Mouse (Mus musculus): ENCODE data around the gene Mindy4.

- TF ChIP-seq CTCF (IDR thresholded peaks at IDR 0.05; ENCODE audit: low read depth, low read length) (no peak), POLR2AphosphoS5 (IDR thresholded peaks at IDR 0.05; ENCODE audit: insufficient replicate concordance, low read depth, low read length) (no peak), TAL1 (conservative IDR thresholded peaks at IDR 0.05; ENCODE audit: low read depth, low read length) (no peak)
Observed at GRCm38 (mm10) chr6:55337242-55337641, 134.1 kb downstream of the Mindy4 start.

Measured in G1E (cell line).